Mouse (Mus musculus): Measurements from ENCODE around the gene Gtpbp2.

Gene Gtpbp2

DNA sequence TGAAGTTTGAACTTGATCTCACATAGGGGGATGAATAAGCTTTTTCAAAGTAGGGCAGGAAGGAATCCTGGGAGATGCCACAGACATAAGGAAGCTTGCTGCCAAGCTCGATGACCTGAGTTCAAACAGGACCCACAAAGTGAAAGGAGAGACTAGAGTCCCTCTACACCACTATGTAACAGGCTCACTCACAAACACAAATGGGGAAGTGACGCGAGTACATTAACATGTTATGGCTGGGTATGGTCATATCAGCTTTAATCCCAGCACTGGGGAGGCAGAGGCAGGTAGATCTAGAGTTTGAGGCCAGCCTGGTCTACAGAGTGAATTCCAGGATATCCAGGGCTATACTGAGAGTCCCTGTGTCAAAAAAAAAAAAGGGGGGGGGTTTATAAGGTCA, 6.5 kb upstream of the Gtpbp2 start:
- DNase-seq (ENCODE audit: low spot score): no peak

DNA sequence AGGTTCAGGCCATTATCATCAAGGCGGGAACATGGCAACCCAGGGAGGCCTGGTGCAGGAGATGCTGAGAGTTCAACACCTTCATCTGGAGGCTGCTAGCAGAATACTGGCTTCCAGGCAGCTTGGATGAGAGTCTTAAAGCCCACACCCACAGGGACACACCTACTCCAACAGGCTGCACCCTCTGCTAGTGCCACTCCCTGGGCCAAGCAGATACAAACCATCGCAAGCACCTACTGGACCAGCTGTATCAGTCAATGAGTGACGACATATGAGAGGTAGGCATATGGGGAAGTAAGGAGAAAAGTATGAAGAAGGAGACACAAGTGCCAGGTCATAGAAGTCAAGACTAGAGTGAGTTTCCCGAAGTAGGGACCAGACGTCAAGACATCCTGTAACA, 4.2 kb upstream of the Gtpbp2 start:
- DNase-seq (ENCODE audit: low spot score): no peak

DNA sequence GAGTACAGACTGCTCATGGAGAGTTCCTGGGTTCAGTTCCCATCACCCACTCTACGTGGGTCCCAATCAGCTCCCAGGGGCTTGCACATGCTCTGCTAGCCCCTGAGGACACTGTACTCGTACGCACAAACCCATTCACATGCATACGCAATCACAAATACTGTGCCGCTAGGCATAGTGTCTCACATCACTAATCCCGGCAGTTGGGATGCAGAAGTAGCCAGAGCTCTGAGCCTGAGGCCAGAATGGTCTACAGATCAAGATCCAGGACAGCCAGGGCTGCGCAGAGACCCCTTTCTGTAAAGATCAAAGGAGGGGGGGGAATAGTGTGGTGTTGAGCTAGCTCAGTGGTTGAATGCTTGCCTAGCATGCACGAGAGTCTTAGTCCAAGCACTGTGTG, 3.7 kb upstream of the Gtpbp2 start:
- DNase-seq (ENCODE audit: low spot score): no peak

DNA sequence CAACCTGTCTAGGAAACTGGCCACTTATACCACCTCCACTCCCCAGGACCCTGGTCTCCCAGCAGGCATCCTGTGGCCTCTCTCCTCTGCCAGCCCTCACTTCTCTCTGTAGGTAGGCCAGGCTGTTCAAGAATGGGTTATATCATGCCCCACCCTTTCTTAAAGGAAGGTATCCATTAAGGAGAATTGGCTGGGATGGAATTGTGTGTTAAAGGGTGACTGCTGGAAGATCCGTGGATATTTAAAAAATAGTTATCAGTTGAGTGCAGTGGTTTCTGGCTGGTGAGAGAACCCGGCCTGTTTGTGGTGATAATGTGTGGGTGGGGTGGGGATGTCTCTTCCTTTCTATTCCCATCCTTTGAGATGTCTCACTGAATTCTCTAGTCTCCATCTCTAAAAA, 1.6 kb upstream of the Gtpbp2 start:
- no peak for DNase-seq (ENCODE audit: low spot score)

DNA sequence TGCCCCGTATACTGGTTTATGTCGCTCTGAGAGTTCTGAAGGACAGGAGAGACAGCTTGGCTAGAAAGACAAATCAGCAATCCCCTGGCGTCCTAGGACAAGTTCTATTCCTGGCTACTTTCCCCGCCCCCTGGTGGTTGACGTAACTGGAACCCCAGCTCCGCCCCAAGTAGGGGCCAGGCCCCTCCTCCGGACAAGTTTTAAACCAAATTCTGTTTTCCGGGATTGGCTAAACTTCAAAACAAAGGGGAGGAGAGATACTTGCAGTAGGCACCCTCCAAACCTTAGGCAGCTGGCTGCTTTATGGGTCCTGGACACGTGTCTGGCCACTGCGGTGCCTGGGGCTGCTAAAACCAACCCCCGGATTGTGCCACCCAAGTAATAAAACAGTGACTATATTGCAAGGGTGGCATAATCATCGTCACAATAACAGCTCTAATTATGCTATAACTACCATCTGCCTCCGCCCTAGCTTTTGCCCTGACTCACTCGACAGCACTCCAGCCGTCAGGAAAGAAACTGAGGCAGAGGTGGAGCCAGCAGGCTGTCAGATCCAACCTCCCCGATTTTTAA, 656 bp upstream of the Gtpbp2 start:
- peak; percentile 86 for DNase-seq (ENCODE audit: low spot score)

DNA sequence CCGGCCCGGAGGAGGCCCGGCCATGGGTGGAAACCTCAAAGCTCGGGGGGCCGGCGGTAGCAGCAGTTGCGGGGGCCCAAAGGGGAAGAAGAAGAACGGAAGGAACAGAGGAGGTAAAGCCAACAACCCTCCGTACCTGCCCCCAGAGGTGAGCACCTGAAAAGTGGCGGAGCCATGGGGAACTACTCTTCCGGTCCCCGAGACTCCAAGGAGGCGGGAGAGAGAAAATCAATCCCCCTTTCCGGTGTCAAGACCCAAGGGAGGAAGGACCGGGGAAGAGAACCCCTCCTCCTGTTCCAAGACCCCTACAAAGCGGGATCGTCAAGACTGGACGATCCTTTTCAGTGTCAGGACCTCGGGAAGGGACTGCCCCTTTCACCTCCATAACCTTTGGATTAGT, 347 bp downstream of the Gtpbp2 start:
- peak; percentile 28 for DNase-seq (ENCODE audit: low spot score)

DNA sequence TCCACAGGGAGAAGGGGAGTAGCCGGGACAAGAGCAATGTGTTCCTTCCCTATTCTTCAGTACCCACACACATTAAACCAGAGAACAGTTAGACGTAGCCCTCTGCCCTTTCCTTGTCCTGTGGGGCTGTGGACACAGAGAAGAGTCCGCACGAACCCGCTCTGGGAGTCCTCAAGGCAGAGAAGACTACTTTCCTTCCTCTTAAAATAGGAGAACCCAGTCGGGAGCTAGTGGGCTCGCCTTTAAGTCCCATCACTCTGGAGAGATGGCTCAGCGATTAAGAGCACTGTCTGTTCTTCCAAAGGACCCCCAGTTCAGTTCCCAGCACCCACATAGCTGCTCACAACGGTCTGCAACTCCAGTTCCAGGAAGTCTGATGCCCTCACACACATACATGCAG, 878 bp downstream of the Gtpbp2 start:
- no peak for DNase-seq (ENCODE audit: low spot score)

DNA sequence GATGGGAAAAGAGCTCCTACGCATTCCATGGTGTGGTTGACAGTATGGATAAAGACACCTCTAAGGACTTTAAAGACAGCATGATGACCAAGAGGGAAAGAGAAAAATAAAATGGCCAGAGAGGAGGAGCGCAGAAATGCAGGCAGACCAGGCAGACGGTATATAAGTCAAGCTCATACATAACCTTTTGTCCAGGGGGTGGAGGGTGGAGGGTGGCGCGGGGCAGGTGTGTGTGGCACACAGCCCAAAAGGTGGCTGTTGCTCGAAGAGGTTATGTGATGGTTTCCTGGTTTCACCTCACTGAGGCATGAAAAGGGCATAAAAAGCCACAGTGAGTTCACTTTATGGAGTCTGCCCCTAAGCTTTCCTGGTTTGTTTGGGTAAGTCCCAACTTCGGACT, 1.7 kb downstream of the Gtpbp2 start:
- no peak for DNase-seq (ENCODE audit: low spot score)

DNA sequence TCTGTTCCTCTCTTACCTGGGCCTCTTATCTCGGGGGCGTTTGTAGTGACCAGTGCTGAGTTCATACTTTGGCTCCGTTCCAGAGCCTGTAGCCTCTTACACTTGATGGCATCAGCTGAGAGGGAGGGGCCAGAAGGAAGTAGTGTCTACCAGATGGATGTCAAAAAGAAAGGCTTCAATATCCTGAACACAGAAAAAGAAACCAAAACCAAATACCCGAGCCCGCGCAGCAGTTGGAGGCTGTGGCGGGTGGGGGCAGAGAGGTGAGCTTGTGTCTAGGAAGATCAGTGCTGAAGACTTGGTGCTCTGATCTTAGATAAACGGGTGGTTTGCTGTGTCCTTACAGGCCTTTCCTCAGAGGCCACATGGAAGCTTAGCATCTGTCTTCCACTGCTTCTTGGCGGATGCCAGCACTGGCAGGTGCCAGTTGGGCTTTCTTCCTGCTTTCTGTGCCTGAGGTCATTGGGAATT, 2.2 kb downstream of the Gtpbp2 start:
- DNase-seq (ENCODE audit: low spot score): no peak

DNA sequence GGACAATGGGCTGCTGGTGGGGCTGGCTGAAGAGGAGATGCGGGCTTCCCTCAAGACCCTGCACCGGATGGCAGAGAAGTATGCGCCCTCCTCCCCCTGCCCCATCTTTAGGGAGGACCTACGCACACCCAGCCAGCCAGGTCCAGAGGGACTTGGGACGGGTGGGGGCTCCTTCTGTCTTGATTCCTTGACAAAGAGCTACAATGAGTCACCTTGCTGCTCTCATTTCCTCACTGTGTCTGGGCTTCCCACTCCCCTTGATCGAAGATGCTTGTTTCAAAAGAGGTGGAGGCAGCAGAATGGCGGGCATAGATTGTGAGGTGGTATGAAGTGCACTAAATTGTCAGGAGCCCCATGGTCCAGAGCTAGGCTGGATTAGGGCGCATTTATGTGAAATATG, 3.5 kb downstream of the Gtpbp2 start:
- DNase-seq (ENCODE audit: low spot score): no peak

DNA sequence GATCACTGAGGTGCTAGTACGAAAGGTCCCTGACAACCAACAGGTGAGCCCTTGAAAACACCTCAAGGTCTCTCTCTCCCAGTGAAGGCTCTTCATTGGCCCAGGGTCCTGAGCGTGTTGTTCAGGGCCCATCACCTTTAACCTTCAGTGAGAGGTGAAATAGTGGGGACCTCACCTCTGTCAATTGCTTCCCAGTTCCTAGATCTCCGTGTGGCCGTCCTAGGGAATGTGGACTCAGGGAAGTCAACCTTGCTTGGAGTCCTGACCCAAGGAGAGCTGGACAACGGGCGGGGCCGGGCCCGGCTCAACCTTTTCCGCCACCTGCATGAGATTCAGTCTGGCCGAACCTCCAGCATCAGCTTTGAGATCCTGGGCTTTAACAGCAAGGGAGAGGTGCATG, 4.0 kb downstream of the Gtpbp2 start:
- no peak for DNase-seq (ENCODE audit: low spot score)

DNA sequence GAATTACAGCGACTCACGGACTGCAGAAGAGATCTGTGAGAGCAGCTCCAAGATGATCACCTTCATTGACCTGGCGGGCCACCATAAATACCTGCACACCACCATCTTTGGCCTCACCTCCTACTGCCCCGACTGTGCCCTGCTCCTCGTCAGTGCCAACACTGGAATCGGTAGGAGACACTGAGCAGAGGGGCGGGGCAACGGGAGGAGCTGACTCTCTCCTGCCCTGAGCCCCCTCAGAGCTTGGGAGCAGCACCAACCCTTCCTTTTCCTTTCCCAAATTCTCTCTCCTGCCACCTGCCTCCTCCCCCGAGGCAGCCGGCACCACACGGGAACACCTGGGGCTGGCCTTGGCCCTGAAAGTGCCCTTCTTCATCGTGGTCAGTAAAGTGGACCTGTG, 4.6 kb downstream of the Gtpbp2 start:
- DNase-seq (ENCODE audit: low spot score): no peak

DNA sequence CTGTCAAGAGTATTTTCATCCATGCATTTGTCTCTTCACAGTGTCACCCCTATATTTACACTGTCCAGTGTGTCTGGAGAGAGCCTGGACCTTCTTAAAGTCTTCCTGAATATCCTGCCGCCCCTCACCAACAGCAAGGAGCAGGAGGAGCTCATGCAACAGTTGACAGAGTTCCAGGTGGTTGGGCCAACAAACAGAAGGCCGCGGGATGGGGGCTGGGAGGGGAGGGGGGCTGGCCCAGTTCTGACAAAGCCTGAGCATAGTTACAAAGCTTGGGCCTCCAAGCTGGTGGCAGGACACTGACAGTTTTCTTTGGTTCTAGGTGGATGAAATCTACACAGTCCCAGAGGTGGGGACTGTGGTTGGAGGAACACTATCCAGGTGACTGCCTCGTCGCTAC, 5.4 kb downstream of the Gtpbp2 start:
- DNase-seq (ENCODE audit: low spot score): no peak

DNA sequence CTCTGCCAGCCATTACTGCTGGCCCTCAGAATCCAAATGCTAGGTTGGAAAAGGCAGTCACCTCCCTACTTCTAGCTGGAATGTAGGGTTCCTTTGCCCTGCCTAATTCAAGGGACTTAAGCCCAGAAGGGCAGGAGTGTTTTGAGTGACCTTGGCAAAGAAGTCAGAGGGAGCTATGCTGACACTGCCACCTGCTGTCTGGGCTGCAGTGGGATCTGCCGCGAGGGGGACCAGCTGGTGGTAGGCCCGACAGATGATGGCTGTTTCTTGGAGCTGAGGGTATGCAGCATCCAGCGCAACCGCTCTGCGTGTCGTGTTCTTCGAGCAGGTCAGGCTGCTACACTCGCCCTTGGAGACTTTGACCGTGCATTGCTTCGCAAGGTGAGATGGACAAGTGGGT, 6.2 kb downstream of the Gtpbp2 start:
- DNase-seq (ENCODE audit: low spot score): no peak

DNA sequence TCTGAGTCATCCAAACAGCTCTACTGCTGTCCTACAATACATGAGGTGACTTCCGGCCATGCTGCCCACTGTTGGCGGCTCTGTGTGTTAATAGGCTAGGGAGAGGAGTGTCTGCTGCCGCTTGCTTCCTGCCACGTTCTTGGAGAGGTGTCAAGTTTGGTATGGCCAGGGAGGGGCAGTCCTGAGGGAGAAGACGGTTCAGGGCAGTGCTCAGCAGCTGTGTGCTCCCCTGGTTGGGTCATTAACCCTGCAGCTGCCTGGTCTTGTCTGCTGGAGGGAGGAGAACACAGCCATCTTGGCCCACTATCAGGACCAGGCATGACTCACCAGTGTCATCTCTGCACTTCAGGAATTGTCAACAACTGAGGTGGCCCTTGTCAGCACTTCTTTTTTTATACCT, 7.5 kb downstream of the Gtpbp2 start:
- no peak for DNase-seq (ENCODE audit: low spot score)

DNA sequence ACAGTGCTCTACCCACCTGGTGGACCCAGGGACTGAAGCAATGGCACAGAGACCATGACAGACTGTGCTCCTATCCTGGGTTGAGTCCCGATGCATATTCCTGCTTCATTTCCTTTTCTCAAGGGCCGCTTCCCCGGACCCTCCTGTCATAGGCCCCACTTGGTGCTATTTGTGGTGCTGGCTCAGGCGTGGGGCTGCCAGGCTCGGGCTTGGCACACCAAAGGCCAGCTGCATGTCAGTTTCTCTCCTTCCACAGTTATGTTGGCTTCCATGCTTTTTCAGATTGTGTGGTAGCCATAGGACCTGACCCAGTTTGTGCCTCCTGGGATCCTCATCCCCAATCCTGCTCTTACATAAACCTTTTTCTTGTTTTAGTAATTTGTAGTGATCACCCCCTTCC, 7.9 kb downstream of the Gtpbp2 start:
- no peak for DNase-seq (ENCODE audit: low spot score)

DNA sequence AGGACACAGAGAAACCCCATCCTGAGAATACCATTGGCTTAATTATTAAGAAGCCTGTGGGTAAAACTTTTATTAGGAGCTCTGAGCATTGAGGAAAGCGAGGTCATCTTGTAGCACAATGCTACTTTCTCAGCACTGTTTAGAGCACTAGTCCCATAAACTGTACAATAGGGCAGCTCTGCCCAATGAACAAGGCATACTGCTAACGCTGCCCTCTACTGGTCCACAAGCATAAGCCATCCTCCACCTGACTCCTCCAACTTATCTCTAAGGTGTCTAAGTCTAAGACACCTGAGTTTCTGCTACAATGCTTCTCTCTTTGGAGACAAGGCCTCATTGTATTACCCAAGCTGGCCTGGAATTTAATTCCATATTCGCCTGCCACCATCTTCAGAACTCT, 9.7 kb downstream of the Gtpbp2 start:
- DNase-seq (ENCODE audit: low spot score): no peak

DNA sequence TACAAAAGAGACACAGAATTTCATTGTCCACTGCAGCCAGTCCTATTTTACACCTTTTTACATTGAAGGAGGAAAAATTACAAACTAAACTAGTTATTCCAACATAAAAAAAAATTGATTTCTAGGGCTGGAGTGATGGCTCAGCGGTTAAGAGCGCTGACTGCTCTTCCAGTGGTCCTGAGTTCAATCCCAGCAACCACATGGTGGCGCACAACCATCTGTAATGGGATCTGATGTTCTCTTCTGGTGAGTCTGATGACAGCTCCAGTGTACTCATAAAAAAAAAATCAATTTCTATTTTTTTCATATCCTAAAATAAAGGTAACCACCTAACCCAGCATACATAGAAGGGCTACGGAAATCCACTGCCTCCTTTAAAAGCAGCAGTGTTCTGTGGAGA, 21.4 kb downstream of the Gtpbp2 start:
- no peak for DNase-seq (ENCODE audit: low spot score)

DNA sequence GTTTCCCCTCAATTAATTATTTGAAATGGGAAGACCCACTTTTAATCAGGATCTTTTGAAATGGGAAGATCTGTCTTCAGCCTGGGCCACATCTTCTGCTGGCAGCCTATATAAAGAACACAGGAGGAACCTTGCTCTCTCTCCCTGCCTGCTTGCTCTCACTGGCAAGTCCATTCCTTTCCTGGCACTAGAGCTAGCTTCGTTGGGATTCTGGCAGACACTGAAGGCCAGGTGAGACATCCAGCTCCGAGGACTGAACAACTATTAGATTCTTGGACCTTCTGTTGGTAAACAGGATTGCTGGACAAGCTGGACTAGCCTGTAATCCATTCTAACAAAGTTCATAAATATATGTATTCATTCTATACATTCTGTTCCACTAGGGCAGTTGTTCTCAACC, 28.0 kb downstream of the Gtpbp2 start:
- DNase-seq (ENCODE audit: low spot score): no peak

DNA sequence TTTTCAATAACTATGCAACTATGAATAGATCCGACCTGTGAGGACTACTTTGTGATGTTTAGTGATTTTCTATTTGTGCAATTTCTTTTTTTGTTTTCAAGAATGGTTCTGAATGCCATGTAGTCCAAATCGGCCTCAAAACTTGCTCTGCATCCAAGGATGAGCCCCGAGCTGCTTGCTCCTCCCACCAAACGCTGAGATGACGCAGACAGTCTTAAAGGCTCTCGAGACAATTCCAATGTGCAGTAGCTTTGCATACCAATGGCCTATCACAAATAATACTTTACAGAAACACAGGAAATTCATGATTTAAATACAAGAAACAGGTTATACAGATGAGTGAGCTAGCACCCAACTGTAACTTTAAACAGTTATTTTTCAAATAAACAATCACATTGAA, 40.3 kb downstream of the Gtpbp2 start:
- no peak for DNase-seq (ENCODE audit: low spot score)

DNA sequence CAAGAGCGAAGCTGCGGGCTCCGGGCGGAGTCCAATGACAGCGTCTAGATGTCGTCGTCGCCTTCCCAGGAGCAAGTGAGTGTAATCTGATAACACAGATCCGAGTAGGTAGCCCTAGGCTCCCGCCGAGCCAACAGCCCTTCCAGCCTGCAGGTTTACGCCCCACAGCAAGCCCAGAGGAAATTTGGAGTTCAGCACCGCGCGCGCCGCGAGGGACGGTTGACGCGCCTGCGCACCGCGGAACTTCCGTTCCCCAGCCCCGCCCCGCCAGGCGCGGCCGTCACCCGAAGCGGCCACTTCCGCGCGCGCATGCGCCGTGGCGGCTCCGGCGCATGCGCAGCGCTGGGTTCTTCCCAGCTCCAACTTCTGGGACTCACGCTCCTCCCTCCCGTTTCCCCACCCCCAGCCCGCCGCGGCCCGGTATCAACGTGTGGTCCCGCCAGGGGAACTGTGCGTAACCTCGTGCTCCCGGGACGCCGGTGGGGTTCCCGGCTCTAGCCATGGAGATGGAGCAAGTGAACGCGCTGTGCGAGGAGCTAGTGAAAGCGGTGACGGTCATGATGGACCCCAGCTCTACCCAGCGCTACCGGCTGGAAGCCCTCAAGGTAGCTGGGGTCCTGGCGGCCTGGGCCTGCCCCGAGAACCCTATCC, 41.7 kb downstream of the Gtpbp2 start, which contains the start of the genes Polh and Xpo5:
Gene Polh, minus strand, starts transcription at position 225 of the 651 bp plus-strand sequence.
Gene Xpo5, plus strand, starts transcription at position 362 of the 651 bp plus-strand sequence.
- peak; percentile 91 for DNase-seq (ENCODE audit: low spot score)

DNA sequence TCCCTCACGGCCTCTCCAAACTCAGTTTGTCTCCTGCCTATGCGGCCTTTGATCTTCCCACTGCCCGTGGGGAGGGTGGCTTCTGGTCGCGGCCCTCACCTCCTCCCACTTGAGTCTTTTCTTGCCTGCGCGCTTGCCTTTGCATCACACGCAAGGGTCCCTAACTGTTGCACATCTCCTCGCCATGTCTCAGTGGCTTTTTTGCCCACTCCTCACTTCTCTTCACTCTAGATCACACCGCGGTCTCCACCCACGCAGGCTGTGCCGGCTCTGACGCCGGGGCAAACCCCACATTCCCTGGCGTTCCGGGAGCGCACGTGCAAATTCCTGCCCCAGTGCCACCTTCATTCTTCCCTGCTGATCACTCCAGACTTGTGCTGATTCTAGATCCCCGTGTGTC, 42.2 kb downstream of the Gtpbp2 start:
- DNase-seq (ENCODE audit: low spot score): peak; percentile 19

DNA sequence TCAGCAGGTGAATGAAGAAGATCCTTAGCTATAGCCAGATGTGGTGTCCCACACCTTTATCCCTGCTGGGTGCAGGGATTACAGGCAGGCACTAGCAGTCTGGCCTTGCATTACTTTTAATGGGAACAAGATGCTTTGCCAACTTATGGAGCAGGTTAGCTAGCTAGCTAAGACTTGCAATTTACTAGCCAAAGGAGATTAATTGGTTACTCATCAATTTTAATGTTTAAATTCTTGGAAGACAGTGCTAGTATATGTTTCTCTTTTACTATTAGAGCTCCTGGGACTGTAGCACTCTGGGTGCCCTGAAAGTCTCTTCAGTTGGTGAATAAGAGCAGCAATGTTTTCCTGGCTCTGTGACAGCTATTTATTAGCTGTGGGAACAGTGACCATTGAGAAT, 45.8 kb downstream of the Gtpbp2 start:
- no peak for DNase-seq (ENCODE audit: low spot score)

DNA sequence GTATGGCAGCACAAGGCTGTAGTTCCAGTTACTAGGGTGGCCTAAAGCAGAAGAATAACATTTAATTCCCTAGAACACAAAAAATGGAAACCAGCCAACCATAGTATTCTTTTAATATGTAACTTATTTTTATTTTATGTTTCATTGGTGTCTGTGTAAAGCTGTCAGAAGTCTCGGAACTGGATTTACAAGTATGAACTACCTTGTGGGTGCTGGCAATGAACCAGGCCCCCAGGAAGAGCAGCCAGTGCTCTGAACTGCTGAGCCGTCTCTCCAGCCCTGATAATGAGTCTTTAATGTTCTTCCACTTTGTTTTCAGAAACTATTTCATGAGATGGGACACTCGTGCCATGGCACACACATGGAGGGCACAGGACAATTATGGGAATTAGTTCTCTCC, 49.7 kb downstream of the Gtpbp2 start:
- no peak for DNase-seq (ENCODE audit: low spot score)

Data from urinary bladder, postnatal 25 days (tissue).